Mouse (Mus musculus) kidney, embryonic 15.5 days (tissue): ENCODE data around the gene Il16. TPM values are rescaled to one million over a fixed set of nuclear protein-coding genes. Genes with fewer than 3 reads are reported as not detected.

ENCODE experiments used
- ATAC-seq: fragments of 200-750 bp; cut with Nextera tagmentation; replicated peaks from 2 replicates; pipeline ENCODE4 v1.8.0; 2017; ENCODE audit warnings: moderate TSS enrichment; ENCODE audit not compliant: low FRiP score
- H3K27ac ChIP-seq: fragments of 300-500 bp; sonication (generic); 2 replicates; pipeline ENCODE4 v1.5.1; 2015; ENCODE audit warnings: mild to moderate bottlenecking, inconsistent platforms
- H3K27me3 ChIP-seq: fragments of 300-500 bp; sonication (generic); 2 replicates; pipeline ENCODE4 v1.6.1; 2015; ENCODE audit warnings: inconsistent platforms
- H3K36me3 ChIP-seq: fragments of 300-500 bp; sonication (generic); 2 replicates; pipeline ENCODE4 v1.6.1; 2015; ENCODE audit warnings: inconsistent platforms
- H3K4me1 ChIP-seq: fragments of 300-500 bp; sonication (generic); 2 replicates; pipeline ENCODE4 v1.6.1; 2015; ENCODE audit warnings: inconsistent platforms
- H3K4me2 ChIP-seq: fragments of 300-500 bp; sonication (generic); 2 replicates; pipeline ENCODE4 v1.6.1; 2015; ENCODE audit warnings: moderate library complexity, mild to moderate bottlenecking, inconsistent platforms
- H3K4me3 ChIP-seq: fragments of 300-500 bp; sonication (generic); replicated peaks from 2 replicates; pipeline ENCODE4 v1.5.1; 2015; ENCODE audit warnings: mild to moderate bottlenecking, inconsistent platforms
- H3K9ac ChIP-seq: fragments of 300-500 bp; sonication (generic); 2 replicates; pipeline ENCODE4 v1.6.1; 2015; ENCODE audit warnings: mild to moderate bottlenecking, inconsistent platforms
- H3K9me3 ChIP-seq: fragments of 300-500 bp; sonication (generic); replicated peaks from 2 replicates; pipeline ENCODE4 v1.6.1; 2016; ENCODE audit warnings: inconsistent platforms
- WGBS: fragments of 180-500 bp; shearing (Covaris S2); methylation state at CpG from one replicate; pipeline ENCODE4 v1.1.7; 2015; ENCODE audit warnings: mixed read lengths; 5-methylcytosine and 5-hydroxymethylcytosine counted together
- polyA plus RNA-seq: library from polyadenylated mRNA; unstranded; fragments of >200 nt; fragmentation: Nextera tagmentation; extraction: Ambion mirVana; gene quantifications from 2 replicates; pipeline ENCODE4 v1.2.1, GENCODE M21; 2015

Il16 gene
- polyA plus RNA-seq, 1 experiment from 2014 or later = 4.0 TPM

DNA sequence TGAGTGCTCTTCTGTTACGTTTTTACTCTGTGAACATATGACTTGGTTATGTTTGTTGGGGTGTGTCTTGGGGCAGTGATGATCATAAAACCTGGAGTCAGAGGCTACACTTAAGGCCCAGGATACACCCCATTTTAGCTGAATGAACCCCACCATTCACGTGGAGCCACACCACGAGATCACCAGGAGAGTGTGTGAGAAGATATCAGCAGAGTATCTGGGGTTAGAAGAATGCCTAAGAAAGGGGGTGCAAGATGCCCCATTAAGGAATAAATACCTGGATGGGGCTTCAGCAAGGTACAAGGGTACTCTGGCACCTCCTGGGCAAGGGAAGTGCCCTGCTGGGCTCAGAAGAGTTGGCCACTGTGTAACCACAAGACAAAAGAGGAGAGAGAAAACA lies 11.3 kb downstream of the Il16 start:
- Histone ChIP-seq H3K9me3 (no peaks in the 10 kb centered on the region), H3K4me3 (no peak overlapping the region), H3K27me3 (no peaks in the 10 kb centered on the region), H3K4me1 (no peaks in the 10 kb centered on the region), H3K9ac (no peak overlapping the region), H3K36me3 (no peaks in the 10 kb centered on the region), H3K27ac (no peak overlapping the region), H3K4me2 (no peak overlapping the region)
- ATAC-seq = no peak
- 86% methylated on average over 3 of the region's 3 CpGs for WGBS

DNA sequence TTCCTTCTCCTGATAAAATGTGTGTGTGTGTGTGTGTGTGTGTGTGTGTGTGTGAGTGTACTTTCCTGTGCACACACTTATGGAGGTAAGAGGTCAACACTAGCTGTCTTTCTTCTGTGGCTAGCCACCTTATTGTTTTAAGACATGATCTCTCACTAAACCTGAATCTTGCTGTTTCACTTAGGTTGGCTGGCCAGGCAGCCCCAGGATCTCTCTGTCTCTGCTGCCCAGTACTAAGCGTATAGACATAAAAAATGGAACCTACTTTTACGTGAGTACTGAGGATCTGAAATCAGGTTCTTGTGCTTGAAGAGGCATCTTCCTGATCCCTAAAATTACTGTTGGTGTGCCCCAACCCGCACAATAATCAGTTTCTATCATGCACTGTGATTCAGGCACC lies 12.7 kb downstream of the Il16 start:
- Histone ChIP-seq H3K9me3 (no peaks in the 10 kb centered on the region), H3K4me1 (no peaks in the 10 kb centered on the region), H3K27me3 (no peaks in the 10 kb centered on the region), H3K9ac (no peak overlapping the region), H3K36me3 (no peaks in the 10 kb centered on the region), H3K4me2 (no peak overlapping the region), H3K27ac (no peak overlapping the region), H3K4me3 (no peak overlapping the region)
- no peak for ATAC-seq
- 93% methylated on average over 3 of the region's 3 CpGs for WGBS

DNA sequence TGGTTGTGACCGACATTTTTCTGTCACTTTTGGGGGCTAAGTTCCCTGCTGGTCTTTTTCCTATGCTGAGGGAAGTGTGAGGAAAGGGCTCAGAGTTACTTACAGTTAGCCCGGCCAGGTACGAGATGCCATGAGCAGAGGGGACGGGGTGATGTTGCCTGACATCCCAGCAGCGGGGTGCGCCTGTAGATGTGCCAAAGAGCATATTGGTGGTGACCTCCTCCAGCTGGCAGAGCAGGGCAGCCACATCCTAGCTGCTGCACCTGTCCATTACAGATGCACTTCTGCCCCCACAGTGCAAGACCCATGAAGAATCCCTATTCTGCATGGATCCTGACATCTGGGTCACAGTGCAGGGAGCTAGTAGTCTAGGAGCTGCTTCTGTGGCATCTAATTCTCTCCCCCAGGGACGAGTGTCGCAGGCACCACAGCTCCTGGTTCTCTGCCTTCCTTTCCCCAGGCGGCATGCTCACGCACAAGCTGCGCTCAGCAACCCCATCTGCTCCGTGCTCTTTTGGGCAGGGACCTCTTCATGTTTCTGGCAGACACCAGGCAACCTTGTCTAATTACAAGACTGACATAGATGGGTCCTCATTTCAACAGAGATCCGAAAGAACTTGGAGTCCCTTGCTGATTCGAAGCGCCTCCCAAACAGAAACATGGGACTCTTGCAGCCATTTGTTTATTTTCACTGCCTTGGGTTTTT lies 13.4 kb downstream of the Il16 start:
- Histone ChIP-seq H3K4me1 (no peaks in the 10 kb centered on the region), H3K36me3 (no peaks in the 10 kb centered on the region)
- 87% methylated on average over 15 of the region's 15 CpGs for WGBS

DNA sequence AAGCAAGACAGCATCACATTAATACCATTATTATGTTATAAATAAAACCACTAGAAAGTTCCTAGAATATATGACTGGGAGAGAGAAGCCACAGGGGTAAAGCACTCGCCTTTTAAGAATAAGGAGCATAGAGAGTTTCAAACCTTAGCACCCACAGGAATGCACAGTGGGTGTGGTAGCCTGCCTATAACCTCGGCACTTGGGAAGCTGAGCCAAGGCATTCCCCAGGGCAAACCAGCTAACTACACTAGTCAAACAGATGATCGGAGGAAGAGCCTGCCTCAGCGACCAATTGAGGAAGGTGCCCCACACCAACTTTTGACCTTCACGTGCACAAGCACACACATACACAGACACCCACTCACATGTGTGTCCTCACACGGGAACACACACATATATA lies 14.2 kb downstream of the Il16 start:
- WGBS = 78% methylated on average over 6 of the region's 6 CpGs
- Histone ChIP-seq H3K9ac (no peak overlapping the region), H3K27me3 (no peaks in the 10 kb centered on the region), H3K4me1 (peaks cover 6% of the 10 kb centered on the region), H3K36me3 (no peaks in the 10 kb centered on the region), H3K4me2 (no peak overlapping the region), H3K4me3 (no peak overlapping the region), H3K9me3 (no peaks in the 10 kb centered on the region), H3K27ac (no peak overlapping the region)
- ATAC-seq = no peak

More for the DNA sequence above, 13.4 kb downstream of the Il16 start:
- H3K27ac ChIP-seq = no peak overlapping the region
- no peak overlapping the region for H3K4me3 ChIP-seq
- H3K27me3 ChIP-seq = no peaks in the 10 kb centered on the region
- no peak for ATAC-seq
- H3K4me2 ChIP-seq = no peak overlapping the region
- H3K9me3 ChIP-seq = no peaks in the 10 kb centered on the region
- no peak overlapping the region for H3K9ac ChIP-seq

DNA sequence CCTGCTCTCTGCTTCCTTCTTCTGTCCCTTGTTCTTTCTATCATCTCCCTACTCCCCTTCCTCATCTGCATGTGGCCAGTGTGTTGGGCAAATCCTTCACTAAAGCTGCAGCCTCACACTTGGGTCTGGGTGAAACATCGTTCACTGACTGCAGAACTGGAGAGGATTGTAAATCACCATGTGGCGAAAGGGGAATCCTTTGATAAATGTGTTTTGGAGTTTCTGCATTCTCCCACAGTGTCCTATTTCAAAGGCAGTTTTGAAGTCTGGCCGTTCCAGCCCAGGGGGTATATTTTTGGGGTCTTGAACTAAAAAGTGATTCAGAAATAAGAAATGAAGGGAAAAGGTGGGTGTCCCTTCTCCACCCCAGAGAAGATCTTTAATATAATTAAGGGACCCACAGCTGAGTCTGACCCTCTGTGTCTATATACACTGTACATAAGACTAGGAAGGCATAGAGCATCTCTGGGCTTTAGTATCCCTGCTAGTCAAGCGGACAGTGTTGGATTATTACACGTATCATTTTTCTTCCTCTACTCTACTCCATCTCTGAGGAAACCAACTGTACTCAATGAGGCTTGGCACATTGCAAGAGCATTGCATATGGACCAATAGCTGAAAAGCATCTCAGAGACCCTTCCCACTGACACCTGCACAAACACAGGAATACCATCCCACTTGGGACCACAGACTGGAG lies 18.4 kb downstream of the Il16 start:
- ATAC-seq = peak; percentile 54; the same call in 1 of the 2 replicates
- no peaks in the 10 kb centered on the region for H3K36me3 ChIP-seq
- H3K27me3 ChIP-seq = no peaks in the 10 kb centered on the region
- no peak overlapping the region for H3K4me2 ChIP-seq
- peaks cover 10% of the 10 kb centered on the region for H3K4me1 ChIP-seq
- no peaks in the 10 kb centered on the region for H3K9me3 ChIP-seq
- no peak overlapping the region for H3K4me3 ChIP-seq
- H3K9ac ChIP-seq = no peak overlapping the region
- H3K27ac ChIP-seq = no peak overlapping the region
- 23% methylated on average over 5 of the region's 5 CpGs for WGBS

DNA sequence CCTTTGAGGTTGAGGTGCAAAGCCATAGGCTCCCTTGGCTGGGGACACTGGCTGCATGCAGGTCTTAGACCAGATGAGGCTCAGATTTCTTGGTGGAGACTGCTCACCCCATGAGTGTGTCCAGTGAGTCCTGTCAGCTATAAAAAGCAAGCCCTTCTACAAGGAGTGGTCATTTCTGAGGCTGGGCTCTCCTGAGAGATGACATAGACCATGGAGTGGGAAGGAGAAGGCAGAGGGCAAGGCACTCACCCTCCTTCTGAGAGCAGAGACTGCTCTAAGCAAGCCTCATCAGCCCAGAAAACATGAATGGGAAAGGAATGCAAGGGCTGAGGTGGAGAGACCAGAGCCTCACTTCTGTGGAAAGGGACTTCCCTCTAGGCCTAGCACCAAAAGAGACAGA lies 19.7 kb downstream of the Il16 start:
- no peak overlapping the region for H3K4me3 ChIP-seq
- no peaks in the 10 kb centered on the region for H3K27me3 ChIP-seq
- no peak overlapping the region for H3K4me2 ChIP-seq
- H3K4me1 ChIP-seq = peaks cover 10% of the 10 kb centered on the region
- no peaks in the 10 kb centered on the region for H3K36me3 ChIP-seq
- no peak for ATAC-seq
- no peaks in the 10 kb centered on the region for H3K9me3 ChIP-seq
- H3K27ac ChIP-seq = no peak overlapping the region
- no peak overlapping the region for H3K9ac ChIP-seq

DNA sequence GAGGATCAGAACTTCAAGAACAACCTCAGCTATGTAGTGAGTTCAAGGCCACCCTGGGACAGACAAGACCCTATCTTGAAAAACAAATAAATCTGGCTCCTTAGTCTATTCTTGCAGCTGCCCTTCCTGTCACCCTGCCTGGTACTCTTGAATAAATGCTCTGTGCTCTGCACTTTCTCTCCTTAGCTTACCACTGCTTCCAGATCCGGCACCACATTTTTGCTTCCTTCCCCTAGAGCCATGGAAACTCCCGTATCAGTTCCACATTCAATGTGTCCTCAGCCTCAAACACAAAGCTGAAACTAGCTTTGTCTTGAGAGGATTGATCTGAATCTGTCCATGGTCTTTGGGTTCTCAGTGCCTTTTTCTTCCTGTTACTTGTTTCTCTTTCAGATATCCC lies 21.0 kb downstream of the Il16 start:
- no peaks in the 10 kb centered on the region for H3K9me3 ChIP-seq
- peaks cover 10% of the 10 kb centered on the region for H3K4me1 ChIP-seq
- no peak overlapping the region for H3K4me3 ChIP-seq
- no peak overlapping the region for H3K27ac ChIP-seq
- no peaks in the 10 kb centered on the region for H3K27me3 ChIP-seq
- 59% methylated on average over 2 of the region's 2 CpGs for WGBS
- no peak overlapping the region for H3K9ac ChIP-seq
- H3K4me2 ChIP-seq = no peak overlapping the region
- ATAC-seq = no peak
- no peaks in the 10 kb centered on the region for H3K36me3 ChIP-seq

DNA sequence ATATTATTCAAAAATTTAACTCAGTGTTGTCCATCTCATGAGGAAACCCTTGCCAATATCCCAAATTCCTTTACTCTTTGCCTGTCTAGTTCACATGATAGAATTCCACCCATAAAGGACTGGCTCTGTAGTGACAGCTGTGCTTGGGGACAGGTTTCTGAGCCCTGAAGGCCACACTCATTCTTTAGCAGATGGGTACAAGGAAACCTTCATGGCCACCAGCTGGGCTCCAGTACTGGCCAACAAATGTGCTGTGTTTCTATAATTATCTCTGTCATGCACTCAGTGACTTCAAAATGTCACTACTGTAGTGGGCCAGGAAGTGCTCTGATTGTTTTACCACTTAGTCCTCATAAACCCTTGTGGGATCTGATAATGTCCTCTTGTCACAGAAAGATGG lies 21.6 kb downstream of the Il16 start:
- ATAC-seq = no peak
- Histone ChIP-seq H3K27ac (no peak overlapping the region), H3K4me3 (no peak overlapping the region), H3K36me3 (no peaks in the 10 kb centered on the region), H3K9me3 (no peaks in the 10 kb centered on the region), H3K4me2 (no peak overlapping the region), H3K27me3 (no peaks in the 10 kb centered on the region), H3K9ac (no peak overlapping the region), H3K4me1 (peaks cover 10% of the 10 kb centered on the region)

DNA sequence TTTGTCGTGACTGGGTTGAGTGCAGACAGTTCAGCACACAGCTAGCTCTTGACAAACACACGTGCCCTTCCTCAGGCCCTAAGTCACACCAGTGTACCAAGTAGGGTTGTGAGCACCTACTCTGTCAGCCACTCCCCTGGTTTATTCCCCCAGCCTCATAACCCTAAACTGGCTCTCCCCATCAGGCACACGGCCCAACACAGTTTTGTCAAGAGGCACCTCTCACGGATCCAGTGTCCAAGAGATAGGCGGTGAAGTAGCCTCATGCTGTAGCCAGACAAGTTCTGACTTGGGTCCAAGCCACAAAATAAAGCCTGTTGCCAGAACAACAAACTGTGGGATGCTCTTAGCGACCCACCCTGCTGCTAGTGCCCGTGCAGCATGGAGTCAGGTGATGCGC lies 22.3 kb downstream of the Il16 start:
- Histone ChIP-seq H3K36me3 (no peaks in the 10 kb centered on the region), H3K4me3 (no peak overlapping the region), H3K27ac (no peak overlapping the region), H3K27me3 (no peaks in the 10 kb centered on the region), H3K4me1 (peaks cover 10% of the 10 kb centered on the region), H3K4me2 (no peak overlapping the region), H3K9me3 (no peaks in the 10 kb centered on the region), H3K9ac (no peak overlapping the region)
- WGBS = 84% methylated on average over 8 of the region's 8 CpGs
- ATAC-seq = no peak

DNA sequence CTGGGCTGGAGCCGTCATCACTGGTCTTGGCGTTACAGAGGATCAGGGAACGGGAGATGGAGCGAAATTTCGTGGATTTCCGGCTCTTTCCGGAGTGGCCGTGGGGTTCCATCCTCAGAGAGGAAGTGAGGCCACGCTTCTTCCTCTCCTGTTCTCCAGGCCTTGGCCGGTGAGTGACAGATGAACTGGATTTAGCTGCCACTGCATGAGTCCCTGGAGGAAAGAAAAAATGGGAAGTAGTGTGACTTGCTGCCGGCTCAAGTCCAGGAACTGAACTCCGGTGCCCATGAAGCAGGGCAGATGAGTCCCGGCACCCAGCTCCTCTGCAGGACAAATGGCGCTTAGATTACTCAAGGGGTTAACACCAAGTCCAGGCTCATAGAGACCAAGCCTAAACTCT lies 23.0 kb downstream of the Il16 start:
- no peaks in the 10 kb centered on the region for H3K36me3 ChIP-seq
- no peaks in the 10 kb centered on the region for H3K27me3 ChIP-seq
- H3K9me3 ChIP-seq = no peaks in the 10 kb centered on the region
- peaks cover 11% of the 10 kb centered on the region for H3K4me1 ChIP-seq
- H3K4me2 ChIP-seq = no peak overlapping the region
- no peak overlapping the region for H3K27ac ChIP-seq
- no peak overlapping the region for H3K4me3 ChIP-seq
- no peak overlapping the region for H3K9ac ChIP-seq
- WGBS = 82% methylated on average over 14 of the region's 14 CpGs
- no peak for ATAC-seq

DNA sequence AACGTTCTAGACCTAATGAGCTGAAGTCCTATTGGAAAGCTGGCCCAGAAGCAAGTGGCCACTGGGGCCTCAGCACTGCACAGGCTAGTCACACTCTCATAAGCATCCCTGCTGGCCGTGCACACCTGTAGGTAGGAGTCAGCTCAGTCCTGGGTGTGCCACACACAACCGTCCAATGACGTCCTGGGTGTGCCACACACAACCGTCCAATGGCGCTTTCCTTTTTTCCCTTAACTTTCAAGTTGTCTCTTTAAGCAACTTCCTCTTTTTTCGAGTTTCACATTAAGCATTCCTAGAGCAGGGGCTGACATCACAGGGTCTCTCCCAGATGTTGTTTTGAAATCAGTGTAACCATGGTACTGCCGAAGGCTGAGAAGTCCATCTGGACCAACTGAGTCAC lies 25.3 kb downstream of the Il16 start:
- Histone ChIP-seq H3K27me3 (no peaks in the 10 kb centered on the region), H3K4me2 (no peak overlapping the region), H3K9ac (no peak overlapping the region), H3K4me3 (no peak overlapping the region), H3K9me3 (peaks cover 3% of the 10 kb centered on the region; the same call in 1 of the 2 replicates), H3K27ac (no peak overlapping the region), H3K4me1 (0 out of 2 replicates have a peak, but pooled peaks cover 5% of the 10 kb centered on the region), H3K36me3 (no peaks in the 10 kb centered on the region)
- WGBS = 84% methylated on average over 8 of the region's 8 CpGs
- ATAC-seq = no peak

DNA sequence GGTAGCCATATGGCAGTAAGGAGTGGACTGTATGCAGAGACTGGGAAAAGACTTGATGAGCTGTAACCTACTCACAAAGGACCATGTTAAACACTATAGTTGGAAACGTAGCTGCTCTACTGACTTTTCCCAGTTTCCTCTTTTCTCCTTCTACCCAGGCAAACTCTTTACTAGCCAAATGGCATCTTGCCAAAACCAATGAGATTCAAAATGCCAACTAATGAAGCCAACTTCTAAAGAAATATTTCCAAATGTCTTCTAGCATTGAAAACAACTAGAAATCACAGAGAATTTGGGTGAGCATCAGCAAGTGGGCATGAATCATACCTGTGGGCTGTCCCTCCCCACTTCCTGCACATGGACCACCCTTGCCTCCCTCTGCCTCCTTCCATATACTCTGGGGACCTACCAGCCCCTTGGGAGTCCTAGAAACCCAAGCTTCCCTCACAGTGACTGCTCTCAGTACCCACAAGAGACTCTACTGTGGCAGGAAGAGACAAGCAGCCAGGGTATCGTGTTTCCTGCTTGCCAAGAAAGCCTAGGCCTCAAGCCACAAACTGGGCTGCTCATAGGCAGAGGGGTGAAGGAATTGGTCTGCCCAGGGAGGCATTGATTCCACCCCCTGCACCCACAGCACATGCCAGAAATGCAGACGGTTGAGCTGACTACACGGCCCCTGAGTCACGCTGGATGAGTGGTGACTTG lies 28.4 kb downstream of the Il16 start:
- 0 out of 2 replicates have a peak, but pooled peaks cover 5% of the 10 kb centered on the region for H3K4me1 ChIP-seq
- 54% methylated on average over 5 of the region's 5 CpGs for WGBS
- H3K9ac ChIP-seq = no peak overlapping the region
- no peaks in the 10 kb centered on the region for H3K27me3 ChIP-seq
- H3K9me3 ChIP-seq = peaks cover 12% of the 10 kb centered on the region
- ATAC-seq = no peak
- no peak overlapping the region for H3K27ac ChIP-seq
- H3K4me2 ChIP-seq = no peak overlapping the region
- H3K4me3 ChIP-seq = no peak overlapping the region
- H3K36me3 ChIP-seq = no peaks in the 10 kb centered on the region
